Mouse (Mus musculus): ENCODE results near the gene Olfr224. TPM values are rescaled to one million over a fixed set of nuclear protein-coding genes. Genes with fewer than 3 reads are reported as not detected.

The Olfr224 gene
- not detected in 2 replicates for polyA plus RNA-seq (2015; fragmentation: Nextera tagmentation; extraction: Ambion mirVana)

DNA sequence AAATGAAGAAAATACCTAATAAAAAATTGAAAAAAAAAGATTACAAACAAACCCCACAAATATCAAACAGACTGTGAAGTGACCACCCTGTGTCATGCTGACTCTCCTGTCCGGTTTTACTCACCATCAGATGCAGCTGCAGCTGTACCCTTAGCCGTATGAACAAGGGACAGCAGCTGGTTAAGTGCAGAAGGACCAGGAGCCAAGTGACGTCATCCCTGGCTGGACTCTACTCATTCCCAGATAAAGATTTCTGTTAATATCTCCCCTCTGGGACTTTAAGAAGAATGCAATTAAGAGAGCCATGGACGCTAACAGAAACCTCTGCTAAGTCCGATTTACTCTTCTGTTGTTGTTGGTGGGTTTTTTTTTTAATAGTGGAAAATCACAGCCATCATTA, at the start of gene Olfr224:
Gene Olfr224, minus strand, starts transcription at position 149 of the 400 bp plus-strand sequence.
- WGBS: 81% methylated on average over 5 of the region's 5 CpGs

GRCm38 (mm10) chr11:58618793-58619192, 48.4 kb upstream of the Olfr224 start:
- Histone ChIP-seq H3K9ac (ENCODE audit: low read depth, low read length) (no peak overlapping the region), H3K27ac (ENCODE audit: low read length) (no peak overlapping the region), H3K4me2 (ENCODE audit: low read length) (no peak overlapping the region), H3K27me3 (ENCODE audit: control insufficient read depth, insufficient read depth, low read depth, low read length) (no peaks in the 10 kb centered on the region), H3K36me3 (ENCODE audit: control insufficient read depth, insufficient read depth, low read length) (no peaks in the 10 kb centered on the region), H3K4me3 (ENCODE audit: low read depth, low read length) (no peak overlapping the region), H3K9me3 (replicated peaks; ENCODE audit: control insufficient read depth, low read length, poor library complexity, severe bottlenecking) (no peaks in the 10 kb centered on the region), H3K4me1 (ENCODE audit: control insufficient read depth, insufficient read depth, low read length) (no peaks in the 10 kb centered on the region)
- ATAC-seq: no peak
- WGBS: 44% methylated on average over 6 of the region's 6 CpGs

More for the DNA sequence above, at the start of gene Olfr224:
- H3K4me3 ChIP-seq (ENCODE audit: low read depth, low read length): no peak within 1 kb of the TSS
- no peak within 1 kb of the TSS for H3K4me2 ChIP-seq (ENCODE audit: low read length)
- ATAC-seq: no peak
- H3K36me3 ChIP-seq (ENCODE audit: control insufficient read depth, insufficient read depth, low read length): no peaks in the 10 kb centered on the region
- no peaks in the 10 kb centered on the region for H3K4me1 ChIP-seq (ENCODE audit: control insufficient read depth, insufficient read depth, low read length)
- no peaks in the 10 kb centered on the region for H3K27me3 ChIP-seq (ENCODE audit: control insufficient read depth, insufficient read depth, low read depth, low read length)
- no peak within 1 kb of the TSS for H3K9ac ChIP-seq (ENCODE audit: low read depth, low read length)
- no peak within 1 kb of the TSS for H3K27ac ChIP-seq (ENCODE audit: low read length)
- no peaks in the 10 kb centered on the region for H3K9me3 ChIP-seq (replicated peaks; ENCODE audit: control insufficient read depth, low read length, poor library complexity, severe bottlenecking)

- no peaks in the 10 kb centered on the region for H3K36me3 ChIP-seq (ENCODE audit: control insufficient read depth, insufficient read depth, low read length)
Observed at GRCm38 (mm10) chr11:58618369-58618768, 48.0 kb upstream of the Olfr224 start.

GRCm38 (mm10) chr11:58615975-58616374, 45.6 kb upstream of the Olfr224 start, which contains the start of gene 2210407C18Rik:
Gene 2210407C18Rik, minus strand, starts transcription at chr11:58616075.
- Histone ChIP-seq H3K27me3 (ENCODE audit: control insufficient read depth, insufficient read depth, low read depth, low read length) (no peaks in the 10 kb centered on the region), H3K27ac (ENCODE audit: low read length) (no peak within 1 kb of the TSS), H3K4me3 (ENCODE audit: low read depth, low read length) (no peak within 1 kb of the TSS), H3K9me3 (replicated peaks; ENCODE audit: control insufficient read depth, low read length, poor library complexity, severe bottlenecking) (no peaks in the 10 kb centered on the region), H3K4me1 (ENCODE audit: control insufficient read depth, insufficient read depth, low read length) (no peaks in the 10 kb centered on the region), H3K36me3 (ENCODE audit: control insufficient read depth, insufficient read depth, low read length) (no peaks in the 10 kb centered on the region), H3K9ac (ENCODE audit: low read depth, low read length) (no peak within 1 kb of the TSS), H3K4me2 (ENCODE audit: low read length) (no peak within 1 kb of the TSS)
- WGBS: 88% methylated on average over 4 of the region's 4 CpGs
- ATAC-seq: no peak

More at GRCm38 (mm10) chr11:58618369-58618768, 48.0 kb upstream of the Olfr224 start:
- no peak overlapping the region for H3K9ac ChIP-seq (ENCODE audit: low read depth, low read length)
- no peak overlapping the region for H3K4me3 ChIP-seq (ENCODE audit: low read depth, low read length)
- no peak for ATAC-seq
- H3K4me2 ChIP-seq (ENCODE audit: low read length): no peak overlapping the region
- H3K4me1 ChIP-seq (ENCODE audit: control insufficient read depth, insufficient read depth, low read length): no peaks in the 10 kb centered on the region
- 74% methylated on average over 3 of the region's 3 CpGs for WGBS
- H3K27me3 ChIP-seq (ENCODE audit: control insufficient read depth, insufficient read depth, low read depth, low read length): no peaks in the 10 kb centered on the region
- no peak overlapping the region for H3K27ac ChIP-seq (ENCODE audit: low read length)
- H3K9me3 ChIP-seq (replicated peaks; ENCODE audit: control insufficient read depth, low read length, poor library complexity, severe bottlenecking): no peaks in the 10 kb centered on the region

DNA sequence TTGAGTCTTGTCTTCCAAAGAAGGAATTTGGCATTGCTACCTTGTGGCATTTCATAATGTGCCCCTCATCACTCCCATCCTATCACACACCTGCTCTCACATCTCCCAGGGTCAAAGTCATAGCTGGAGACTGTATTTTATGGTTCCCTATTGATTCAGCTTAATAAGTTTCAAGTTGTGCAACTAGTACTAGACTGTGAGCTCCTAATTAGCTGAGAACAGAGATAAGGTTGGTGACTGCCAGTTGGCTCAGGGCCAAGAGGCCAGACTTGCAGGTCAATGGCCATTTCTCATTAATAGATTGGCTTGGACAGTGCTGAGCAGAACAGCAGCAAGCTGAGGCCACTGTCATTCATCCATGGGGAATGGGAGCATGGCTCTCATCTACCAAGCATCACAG, 44.2 kb upstream of the Olfr224 start:
- Histone ChIP-seq H3K4me2 (ENCODE audit: low read length) (no peak overlapping the region), H3K27ac (ENCODE audit: low read length) (no peak overlapping the region), H3K36me3 (ENCODE audit: control insufficient read depth, insufficient read depth, low read length) (no peaks in the 10 kb centered on the region), H3K27me3 (ENCODE audit: control insufficient read depth, insufficient read depth, low read depth, low read length) (no peaks in the 10 kb centered on the region), H3K4me3 (ENCODE audit: low read depth, low read length) (no peak overlapping the region), H3K9ac (ENCODE audit: low read depth, low read length) (no peak overlapping the region), H3K9me3 (replicated peaks; ENCODE audit: control insufficient read depth, low read length, poor library complexity, severe bottlenecking) (no peaks in the 10 kb centered on the region), H3K4me1 (ENCODE audit: control insufficient read depth, insufficient read depth, low read length) (no peaks in the 10 kb centered on the region)
- no peak for ATAC-seq

- no peaks in the 10 kb centered on the region for H3K4me1 ChIP-seq (ENCODE audit: control insufficient read depth, insufficient read depth, low read length)
- H3K9ac ChIP-seq (ENCODE audit: low read depth, low read length): no peak overlapping the region
- H3K27me3 ChIP-seq (ENCODE audit: control insufficient read depth, insufficient read depth, low read depth, low read length): no peaks in the 10 kb centered on the region
- H3K4me3 ChIP-seq (ENCODE audit: low read depth, low read length): no peak overlapping the region
- no peaks in the 10 kb centered on the region for H3K9me3 ChIP-seq (replicated peaks; ENCODE audit: control insufficient read depth, low read length, poor library complexity, severe bottlenecking)
- no peak overlapping the region for H3K27ac ChIP-seq (ENCODE audit: low read length)
- no peak for ATAC-seq
- no peaks in the 10 kb centered on the region for H3K36me3 ChIP-seq (ENCODE audit: control insufficient read depth, insufficient read depth, low read length)
- 85% methylated on average over 3 of the region's 3 CpGs for WGBS
- no peak overlapping the region for H3K4me2 ChIP-seq (ENCODE audit: low read length)
Observed at GRCm38 (mm10) chr11:58613359-58613758, 43.0 kb upstream of the Olfr224 start.

- 85% methylated on average over 6 of the region's 6 CpGs for WGBS
Observed at GRCm38 (mm10) chr11:58607030-58607429, 36.7 kb upstream of the Olfr224 start.

GRCm38 (mm10) chr11:58606177-58606919, 36.0 kb upstream of the Olfr224 start:
- no peaks in the 10 kb centered on the region for H3K9me3 ChIP-seq (replicated peaks; ENCODE audit: control insufficient read depth, low read length, poor library complexity, severe bottlenecking)
- WGBS: 87% methylated on average over 12 of the region's 12 CpGs
- no peak overlapping the region for H3K4me2 ChIP-seq (ENCODE audit: low read length)
- no peak overlapping the region for H3K4me3 ChIP-seq (ENCODE audit: low read depth, low read length)
- H3K4me1 ChIP-seq (ENCODE audit: control insufficient read depth, insufficient read depth, low read length): no peaks in the 10 kb centered on the region
- no peak overlapping the region for H3K27ac ChIP-seq (ENCODE audit: low read length)
- H3K27me3 ChIP-seq (ENCODE audit: control insufficient read depth, insufficient read depth, low read depth, low read length): no peaks in the 10 kb centered on the region
- ATAC-seq: no peak
- H3K9ac ChIP-seq (ENCODE audit: low read depth, low read length): no peak overlapping the region
- no peaks in the 10 kb centered on the region for H3K36me3 ChIP-seq (ENCODE audit: control insufficient read depth, insufficient read depth, low read length)

More at GRCm38 (mm10) chr11:58607030-58607429, 36.7 kb upstream of the Olfr224 start:
- no peaks in the 10 kb centered on the region for H3K27me3 ChIP-seq (ENCODE audit: control insufficient read depth, insufficient read depth, low read depth, low read length)
- no peak overlapping the region for H3K4me3 ChIP-seq (ENCODE audit: low read depth, low read length)
- no peak overlapping the region for H3K9ac ChIP-seq (ENCODE audit: low read depth, low read length)
- H3K4me1 ChIP-seq (ENCODE audit: control insufficient read depth, insufficient read depth, low read length): no peaks in the 10 kb centered on the region
- no peak overlapping the region for H3K4me2 ChIP-seq (ENCODE audit: low read length)
- ATAC-seq: no peak
- no peaks in the 10 kb centered on the region for H3K36me3 ChIP-seq (ENCODE audit: control insufficient read depth, insufficient read depth, low read length)
- no peak overlapping the region for H3K27ac ChIP-seq (ENCODE audit: low read length)
- H3K9me3 ChIP-seq (replicated peaks; ENCODE audit: control insufficient read depth, low read length, poor library complexity, severe bottlenecking): no peaks in the 10 kb centered on the region

- Histone ChIP-seq H3K4me2 (ENCODE audit: low read length) (no peak overlapping the region), H3K4me1 (ENCODE audit: control insufficient read depth, insufficient read depth, low read length) (no peaks in the 10 kb centered on the region), H3K9ac (ENCODE audit: low read depth, low read length) (no peak overlapping the region), H3K4me3 (ENCODE audit: low read depth, low read length) (no peak overlapping the region), H3K27me3 (ENCODE audit: control insufficient read depth, insufficient read depth, low read depth, low read length) (no peaks in the 10 kb centered on the region), H3K9me3 (replicated peaks; ENCODE audit: control insufficient read depth, low read length, poor library complexity, severe bottlenecking) (no peaks in the 10 kb centered on the region), H3K36me3 (ENCODE audit: control insufficient read depth, insufficient read depth, low read length) (no peaks in the 10 kb centered on the region), H3K27ac (ENCODE audit: low read length) (no peak overlapping the region)
- ATAC-seq: no peak
- WGBS: 89% methylated on average over 3 of the region's 3 CpGs
Observed at GRCm38 (mm10) chr11:58605228-58605627, 34.9 kb upstream of the Olfr224 start.

Data from midbrain, embryonic 16.5 days (tissue).